Mouse (Mus musculus) mouse trophoblast stem cell (cell line): ENCODE measurements at regions not wholly inside any gene's neighbourhood (a gene's known extent, or its start where the extent isn't known, plus 50 kb on each side); places are given as distances from the start of the nearest gene placed in this dataset.

Experiments used
- in situ Hi-C, 2 experiments: fragments of 300-500 bp; cut with MseI, MboI; formaldehyde crosslinking; loops; 2 replicates in 1 of 2; 3 replicates in 1 of 2; pipeline ENCODE4 v1.15.1; 2025

- in situ Hi-C loops, result no loop called here
Observed at GRCm38 (mm10) chr12:12643247-12643963, 298.3 kb downstream of the Mycn start.

DNA sequence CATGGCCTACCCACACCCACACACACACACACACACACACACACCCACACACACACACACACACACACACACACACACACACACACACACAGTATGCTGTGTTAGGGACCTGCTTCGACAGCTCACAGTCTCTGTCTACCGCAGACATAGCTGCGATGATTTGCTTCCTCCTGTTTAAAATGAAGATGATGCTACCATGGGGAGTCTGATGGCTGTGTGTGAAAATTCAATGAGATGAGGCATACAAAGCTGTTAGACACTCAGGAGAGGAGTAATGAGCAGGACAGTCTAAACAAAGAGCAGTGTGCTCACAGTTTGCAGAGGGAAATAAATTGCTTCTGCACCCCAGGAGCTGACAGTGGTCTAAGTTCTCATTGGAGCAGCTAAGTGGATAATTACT lies 306.4 kb downstream of the Mycn start:
- in situ Hi-C loops, result no loop called here

DNA sequence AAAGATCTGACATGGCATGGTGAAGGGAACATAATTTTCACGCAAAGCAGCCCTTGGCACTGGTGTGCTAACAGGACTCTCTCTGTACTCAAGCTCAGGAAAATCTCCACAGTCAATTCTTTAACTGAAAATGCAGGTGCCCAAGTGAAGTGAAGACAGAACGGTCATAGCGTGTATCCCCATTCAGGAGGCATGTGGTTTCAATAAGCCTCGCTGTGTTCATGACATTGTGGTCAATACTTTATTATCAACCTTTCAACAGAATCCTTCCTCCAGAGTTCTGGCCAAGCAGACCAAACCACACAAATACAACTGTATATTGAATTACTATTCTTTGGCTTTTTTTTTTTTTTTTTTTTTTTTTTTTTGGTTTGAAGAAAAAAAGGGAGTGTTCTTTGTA lies 314.1 kb downstream of the Mycn start:
- in situ Hi-C loops, result loop anchor here in 1 of 2 experiments (10.0 kb wide), 2 partner anchors 307 to 587 kb away; no protein-coding TSS in a partner anchor

- in situ Hi-C loops, result loop anchor here in 1 of 2 experiments (10.0 kb wide), 2 partner anchors 309 to 589 kb away; no protein-coding TSS in a partner anchor
Observed at GRCm38 (mm10) chr12:12625788-12626187, 315.9 kb downstream of the Mycn start.

DNA sequence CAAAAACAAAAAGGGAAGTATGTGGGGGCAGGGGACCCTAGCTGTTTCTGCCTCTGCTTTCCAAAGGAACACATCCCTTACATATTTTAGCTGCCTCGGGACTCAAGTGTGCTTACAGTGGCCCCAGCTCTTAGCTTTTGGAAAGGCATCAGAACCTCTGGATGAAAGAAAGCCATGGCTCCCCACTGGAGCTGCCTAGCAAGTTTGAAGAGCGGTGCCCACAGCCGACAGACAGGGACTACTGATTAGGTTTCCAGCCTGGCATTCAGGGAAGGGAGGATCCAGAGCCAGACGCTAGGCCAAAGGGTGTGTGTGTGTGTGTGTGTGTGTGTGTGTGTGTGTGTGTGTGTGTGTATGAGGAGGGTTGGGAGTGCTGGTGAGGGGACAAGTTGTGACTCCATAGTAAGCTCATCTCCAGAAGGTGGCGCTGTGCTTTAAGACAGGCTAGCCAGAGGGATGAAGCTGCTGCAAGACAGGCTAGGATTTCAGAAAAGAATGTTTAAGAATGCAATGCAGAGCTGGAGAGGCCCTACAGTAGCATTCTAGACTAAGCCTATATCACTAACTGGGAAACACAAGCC lies 318.9 kb downstream of the Mycn start:
- in situ Hi-C loops, result loop anchor here (10.0 to 25.0 kb wide), 4 partner anchors 312 to 592 kb away; partner anchors contain the start of gene Mycn (in 1 of the 2)

- in situ Hi-C loops, result loop anchor here (10.0 to 25.0 kb wide), 4 partner anchors 313 to 593 kb away; partner anchors contain the start of gene Mycn (in 1 of the 2)
Observed at GRCm38 (mm10) chr12:12621506-12621905, 320.2 kb downstream of the Mycn start.

DNA sequence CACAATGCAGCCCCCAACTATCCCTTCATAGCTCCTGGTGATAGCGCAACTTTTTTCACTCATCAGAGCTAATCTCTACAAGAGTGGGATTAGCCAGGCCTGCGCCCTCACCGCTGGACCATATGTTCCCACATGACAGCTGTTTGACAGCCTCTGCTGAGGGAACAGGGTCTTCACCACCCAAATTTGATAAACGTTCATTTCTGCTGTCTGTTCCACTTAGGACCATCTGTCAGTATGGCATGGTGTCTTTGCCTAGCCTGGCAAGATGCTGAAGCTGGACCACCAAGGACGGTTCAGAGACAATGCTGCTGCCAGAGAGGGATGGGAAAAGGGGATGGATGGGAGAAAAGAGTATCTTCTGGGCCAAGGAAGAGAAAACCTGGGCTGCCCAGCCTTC lies 321.4 kb downstream of the Mycn start:
- in situ Hi-C loops, result loop anchor here (10.0 to 25.0 kb wide), 4 partner anchors 314 to 594 kb away; partner anchors contain the start of gene Mycn (in 1 of the 2)

DNA sequence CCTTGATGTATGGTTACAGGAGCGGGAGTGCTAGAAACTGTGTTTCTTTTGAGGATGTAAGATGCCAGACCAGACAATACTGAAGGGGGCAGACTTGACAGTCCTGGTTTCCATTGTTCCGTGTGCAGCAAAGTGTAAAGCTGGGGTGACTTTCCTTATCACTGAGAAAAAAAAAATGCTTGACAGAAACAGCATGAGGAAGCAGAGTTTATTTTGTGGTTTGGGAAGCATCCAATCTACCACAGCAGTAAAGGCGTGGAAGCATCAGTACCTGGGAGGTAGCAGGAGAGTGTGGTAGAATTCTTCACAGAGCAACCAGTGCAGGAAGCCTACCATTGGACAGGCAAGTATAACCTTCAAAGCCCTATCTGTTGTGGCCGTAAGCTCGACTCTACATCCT lies 322.3 kb downstream of the Mycn start:
- in situ Hi-C loops, result loop anchor here in 1 of 2 experiments (25.0 kb wide), 2 partner anchors 318 to 593 kb away; partner anchors contain the start of gene Mycn

DNA sequence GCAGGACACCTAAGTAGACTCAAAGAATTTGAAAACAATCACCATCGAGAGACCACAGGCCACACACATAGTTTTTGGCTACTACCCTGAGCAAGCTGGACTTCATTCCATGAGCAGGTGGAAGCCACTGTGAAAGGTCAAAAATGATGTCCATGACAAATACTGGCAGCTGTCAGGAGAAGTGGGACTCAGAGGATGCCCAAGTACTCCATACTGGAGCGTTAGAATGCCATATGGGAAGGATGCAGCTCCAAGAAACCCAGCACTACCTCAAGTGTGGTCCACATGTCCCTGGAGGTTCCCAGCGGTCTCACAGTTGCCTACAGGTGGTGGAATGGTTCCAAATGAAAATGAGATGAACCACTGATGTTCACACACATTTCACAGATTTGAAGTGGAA lies 329.2 kb downstream of the Mycn start:
- in situ Hi-C loops, result loop anchor here in 1 of 2 experiments (25.0 kb wide), 2 partner anchors 325 to 600 kb away; partner anchors contain the start of gene Mycn

- in situ Hi-C loops, result loop anchor here in 1 of 2 experiments (25.0 kb wide), 2 partner anchors 326 to 601 kb away; partner anchors contain the start of gene Mycn
Observed at GRCm38 (mm10) chr12:12610861-12611260, 330.9 kb downstream of the Mycn start.

GRCm38 (mm10) chr12:12607995-12608394 lies 333.7 kb downstream of the Mycn start:
- in situ Hi-C loops, result loop anchor here in 1 of 2 experiments (25.0 kb wide), 2 partner anchors 329 to 604 kb away; partner anchors contain the start of gene Mycn

DNA sequence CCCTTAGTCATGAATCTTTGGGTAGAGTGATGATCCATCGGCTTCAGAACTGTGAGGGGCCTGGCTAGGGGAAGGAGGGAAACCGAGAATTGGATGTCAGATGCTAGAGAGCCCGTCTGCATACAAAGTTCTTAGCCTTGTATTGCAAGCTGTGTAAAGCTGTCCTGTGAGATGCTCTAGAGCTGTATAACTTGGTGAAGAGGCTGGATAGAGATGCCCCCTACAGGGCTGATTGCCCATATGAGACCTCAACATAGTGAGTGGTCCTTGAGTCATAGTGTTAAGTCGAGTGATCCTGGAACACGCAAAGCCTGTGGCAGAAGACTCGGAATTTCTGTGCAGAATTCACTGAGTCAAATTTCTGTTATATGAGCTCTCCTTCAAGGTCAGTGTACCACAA lies 334.8 kb downstream of the Mycn start:
- in situ Hi-C loops, result loop anchor here in 1 of 2 experiments (25.0 kb wide), 2 partner anchors 330 to 605 kb away; partner anchors contain the start of gene Mycn

DNA sequence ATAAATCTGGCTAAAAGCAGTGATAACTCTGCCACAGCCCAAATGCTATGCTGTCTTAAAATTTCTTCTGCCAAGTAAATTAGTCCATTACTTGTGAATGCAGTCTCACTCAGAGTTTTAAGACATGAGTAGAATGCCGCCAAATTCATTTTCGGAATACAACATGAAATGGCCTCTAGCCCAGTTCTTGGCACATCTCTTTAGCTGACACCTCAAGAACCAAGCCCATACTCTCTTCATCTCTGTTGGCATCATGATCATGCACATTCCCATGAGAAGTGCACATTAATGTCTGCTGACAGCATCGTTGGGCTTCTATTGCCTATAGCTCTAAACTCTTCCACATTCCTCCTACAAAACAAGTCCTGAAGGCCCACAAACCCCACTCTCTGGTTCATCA lies 336.2 kb downstream of the Mycn start:
- in situ Hi-C loops, result loop anchor here in 1 of 2 experiments (25.0 kb wide), 2 partner anchors 332 to 607 kb away; partner anchors contain the start of gene Mycn

GRCm38 (mm10) chr12:12601362-12601761 lies 339.4 kb downstream of the Fam49a start:
- in situ Hi-C loops, result loop anchor here in 1 of 2 experiments (25.0 kb wide), 2 partner anchors 336 to 611 kb away; partner anchors contain the start of gene Mycn

- in situ Hi-C loops, result no loop called here
Observed at GRCm38 (mm10) chr12:12595399-12595798, 333.5 kb downstream of the Fam49a start.

- in situ Hi-C loops, result no loop called here
Observed at GRCm38 (mm10) chr12:12594567-12594966, 332.6 kb downstream of the Fam49a start.

GRCm38 (mm10) chr12:12593343-12593742 lies 331.4 kb downstream of the Fam49a start:
- in situ Hi-C loops, result no loop called here

GRCm38 (mm10) chr12:12590753-12591291 lies 328.9 kb downstream of the Fam49a start:
- in situ Hi-C loops, result no loop called here

- in situ Hi-C loops, result no loop called here
Observed at GRCm38 (mm10) chr12:12588771-12589370, 326.9 kb downstream of the Fam49a start.

DNA sequence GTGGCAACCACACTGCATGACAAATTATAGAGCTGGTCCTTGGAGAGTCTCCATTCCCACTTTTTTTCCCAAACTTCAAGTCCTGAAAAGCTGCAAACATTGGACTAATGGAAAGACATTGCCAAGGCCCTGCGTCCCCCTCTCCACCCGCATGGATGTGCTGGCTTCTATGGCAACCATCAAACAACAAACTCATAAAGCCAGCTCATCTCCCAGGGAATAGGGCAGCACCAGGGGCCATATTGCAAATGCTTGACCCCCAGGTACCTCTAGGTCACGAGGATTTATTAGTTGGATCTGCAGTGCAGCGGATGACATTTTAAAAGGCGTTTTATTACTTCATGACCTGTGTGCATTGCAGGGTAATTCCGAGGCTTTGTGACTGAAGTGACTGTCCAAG lies 324.5 kb downstream of the Fam49a start:
- in situ Hi-C loops, result no loop called here
